Mouse (Mus musculus) hindbrain, embryonic 13.5 days (tissue): ENCODE measurements around the gene Trappc11. TPM values are rescaled to one million over a fixed set of nuclear protein-coding genes. Genes with fewer than 3 reads are reported as not detected.

Experiments used
- ATAC-seq: fragments of 200-750 bp; cut with Nextera tagmentation; 2 replicates; pipeline ENCODE4 v1.8.0; 2017; ENCODE audit warnings: moderate TSS enrichment; ENCODE audit not compliant: low FRiP score
- H3K27ac ChIP-seq: fragments of 300-500 bp; sonication (generic); 2 replicates; pipeline ENCODE4 v1.5.1; 2015; ENCODE audit warnings: inconsistent platforms, mild to moderate bottlenecking, moderate library complexity
- H3K27me3 ChIP-seq: fragments of 300-500 bp; sonication (generic); 2 replicates; pipeline ENCODE4 v1.6.1; 2015; ENCODE audit warnings: mild to moderate bottlenecking, inconsistent platforms
- H3K36me3 ChIP-seq: fragments of 300-500 bp; sonication (generic); 2 replicates; pipeline ENCODE4 v1.6.1; 2015; ENCODE audit warnings: mild to moderate bottlenecking, inconsistent platforms
- H3K4me1 ChIP-seq: fragments of 300-500 bp; sonication (generic); replicated peaks from 2 replicates; pipeline ENCODE4 v1.6.1; 2015; ENCODE audit warnings: inconsistent platforms
- H3K4me2 ChIP-seq: fragments of 300-500 bp; sonication (generic); 2 replicates; pipeline ENCODE4 v1.6.1; 2015; ENCODE audit warnings: inconsistent platforms, mild to moderate bottlenecking, moderate library complexity
- H3K4me3 ChIP-seq: fragments of 300-500 bp; sonication (generic); 2 replicates; pipeline ENCODE4 v1.5.1; 2015; ENCODE audit warnings: mild to moderate bottlenecking, inconsistent platforms
- H3K9ac ChIP-seq: fragments of 300-500 bp; sonication (generic); 2 replicates; pipeline ENCODE4 v1.6.1; 2015; ENCODE audit warnings: mild to moderate bottlenecking, inconsistent platforms
- H3K9me3 ChIP-seq: fragments of 300-500 bp; sonication (generic); 2 replicates; pipeline ENCODE4 v1.6.1; 2016; ENCODE audit warnings: inconsistent platforms
- WGBS: fragments of 180-500 bp; shearing (Covaris S2); methylation state at CpG from one replicate; pipeline ENCODE4 v1.1.7; 2015; 5-methylcytosine and 5-hydroxymethylcytosine counted together
- polyA plus RNA-seq: library from polyadenylated mRNA; unstranded; fragments of >200 nt; fragmentation: Nextera tagmentation; extraction: Ambion mirVana; gene quantifications from 2 replicates; pipeline ENCODE4 v1.2.1, GENCODE M21; 2015

The Trappc11 gene
- polyA plus RNA-seq, 1 experiment from 2014 or later: 40.0 TPM

- Histone ChIP-seq H3K4me3 (no peak overlapping the region), H3K9me3 (no peaks in the 10 kb centered on the region), H3K9ac (no peak overlapping the region), H3K4me1 (peaks cover 21% of the 10 kb centered on the region), H3K27ac (no peak overlapping the region), H3K4me2 (no peak overlapping the region), H3K36me3 (peaks cover 46% of the 10 kb centered on the region), H3K27me3 (no peaks in the 10 kb centered on the region)
- 49% methylated on average over 4 of the region's 4 CpGs for WGBS
- no peak for ATAC-seq
These were observed 5.1 kb upstream of the Trappc11 start for GRCm38 (mm10) chr8:47538323-47538722.

- WGBS: 98% methylated on average over 1 of the region's 1 CpGs
- H3K9ac ChIP-seq: no peak overlapping the region
- no peak for ATAC-seq
- no peaks in the 10 kb centered on the region for H3K27me3 ChIP-seq
- no peak overlapping the region for H3K4me3 ChIP-seq
- H3K27ac ChIP-seq: no peak overlapping the region
- H3K36me3 ChIP-seq: peaks cover 58% of the 10 kb centered on the region
- no peak overlapping the region for H3K4me2 ChIP-seq
- H3K9me3 ChIP-seq: no peaks in the 10 kb centered on the region
- peaks cover 13% of the 10 kb centered on the region for H3K4me1 ChIP-seq
These were observed 5.2 kb downstream of the Trappc11 start for GRCm38 (mm10) chr8:47528094-47528493.

GRCm38 (mm10) chr8:47513601-47514000 is 19.7 kb downstream of the Trappc11 start:
- no peak for ATAC-seq
- 97% methylated on average over 15 of the region's 15 CpGs for WGBS
- no peaks in the 10 kb centered on the region for H3K27me3 ChIP-seq
- H3K4me2 ChIP-seq: no peak overlapping the region
- no peaks in the 10 kb centered on the region for H3K9me3 ChIP-seq
- no peak overlapping the region for H3K4me3 ChIP-seq
- H3K4me1 ChIP-seq: no peaks in the 10 kb centered on the region
- H3K27ac ChIP-seq: no peak overlapping the region
- H3K9ac ChIP-seq: no peak overlapping the region
- H3K36me3 ChIP-seq: peaks cover 80% of the 10 kb centered on the region

- ATAC-seq: no peak
- Histone ChIP-seq H3K4me1 (no peaks in the 10 kb centered on the region), H3K9me3 (no peaks in the 10 kb centered on the region), H3K9ac (no peak overlapping the region), H3K4me2 (no peak overlapping the region), H3K27ac (no peak overlapping the region), H3K36me3 (peaks cover 79% of the 10 kb centered on the region), H3K4me3 (no peak overlapping the region), H3K27me3 (no peaks in the 10 kb centered on the region)
- 94% methylated on average over 9 of the region's 9 CpGs for WGBS
These were observed 22.3 kb downstream of the Trappc11 start for GRCm38 (mm10) chr8:47510930-47511329.

- Histone ChIP-seq H3K36me3 (peaks cover 86% of the 10 kb centered on the region), H3K4me1 (no peaks in the 10 kb centered on the region), H3K27ac (no peak overlapping the region), H3K4me2 (no peak overlapping the region), H3K9ac (no peak overlapping the region), H3K4me3 (no peak overlapping the region), H3K9me3 (no peaks in the 10 kb centered on the region), H3K27me3 (no peaks in the 10 kb centered on the region)
- ATAC-seq: no peak
- WGBS: 90% methylated on average over 12 of the region's 12 CpGs
These were observed 27.8 kb downstream of the Trappc11 start for GRCm38 (mm10) chr8:47505431-47505830.

- no peak for ATAC-seq
- 94% methylated on average over 13 of the region's 13 CpGs for WGBS
- peaks cover 92% of the 10 kb centered on the region for H3K36me3 ChIP-seq
- H3K9me3 ChIP-seq: no peaks in the 10 kb centered on the region
- H3K9ac ChIP-seq: no peak overlapping the region
- H3K27me3 ChIP-seq: no peaks in the 10 kb centered on the region
- no peaks in the 10 kb centered on the region for H3K4me1 ChIP-seq
- H3K4me2 ChIP-seq: no peak overlapping the region
- H3K27ac ChIP-seq: no peak overlapping the region
- H3K4me3 ChIP-seq: no peak overlapping the region
These were observed 30.7 kb downstream of the Trappc11 start for GRCm38 (mm10) chr8:47502546-47502945.

- Histone ChIP-seq H3K27me3 (no peaks in the 10 kb centered on the region), H3K4me1 (no peaks in the 10 kb centered on the region), H3K4me2 (no peak overlapping the region), H3K9me3 (no peaks in the 10 kb centered on the region), H3K36me3 (peaks cover 93% of the 10 kb centered on the region), H3K4me3 (no peak overlapping the region), H3K9ac (no peak overlapping the region), H3K27ac (no peak overlapping the region)
- 87% methylated on average over 2 of the region's 2 CpGs for WGBS
- no peak for ATAC-seq
These were observed 31.3 kb downstream of the Trappc11 start for GRCm38 (mm10) chr8:47501994-47502393.

- ATAC-seq: no peak
- Histone ChIP-seq H3K36me3 (peaks cover 96% of the 10 kb centered on the region), H3K9me3 (no peaks in the 10 kb centered on the region), H3K4me2 (no peak overlapping the region), H3K27me3 (no peaks in the 10 kb centered on the region), H3K4me1 (no peaks in the 10 kb centered on the region), H3K4me3 (no peak overlapping the region), H3K27ac (no peak overlapping the region), H3K9ac (no peak overlapping the region)
- 90% methylated on average over 6 of the region's 6 CpGs for WGBS
These were observed 37.8 kb downstream of the Trappc11 start for GRCm38 (mm10) chr8:47495428-47495827.

GRCm38 (mm10) chr8:47494602-47495153 is 38.6 kb downstream of the Trappc11 start:
- no peak overlapping the region for H3K9ac ChIP-seq
- no peak overlapping the region for H3K4me3 ChIP-seq
- no peaks in the 10 kb centered on the region for H3K4me1 ChIP-seq
- no peak for ATAC-seq
- H3K27ac ChIP-seq: no peak overlapping the region
- no peaks in the 10 kb centered on the region for H3K9me3 ChIP-seq
- H3K4me2 ChIP-seq: no peak overlapping the region
- 89% methylated on average over 12 of the region's 12 CpGs for WGBS
- no peaks in the 10 kb centered on the region for H3K27me3 ChIP-seq
- peaks cover 94% of the 10 kb centered on the region for H3K36me3 ChIP-seq

- WGBS: 95% methylated on average over 12 of the region's 12 CpGs
- H3K4me2 ChIP-seq: no peak overlapping the region
- H3K27ac ChIP-seq: no peak overlapping the region
- H3K36me3 ChIP-seq: peaks cover 89% of the 10 kb centered on the region
- H3K9me3 ChIP-seq: no peaks in the 10 kb centered on the region
- no peaks in the 10 kb centered on the region for H3K27me3 ChIP-seq
- H3K4me1 ChIP-seq: no peaks in the 10 kb centered on the region
- no peak for ATAC-seq
- H3K9ac ChIP-seq: no peak overlapping the region
- H3K4me3 ChIP-seq: no peak overlapping the region
These were observed 40.2 kb downstream of the Trappc11 start for GRCm38 (mm10) chr8:47493106-47493505.

- Histone ChIP-seq H3K9ac (no peak overlapping the region), H3K36me3 (peaks cover 54% of the 10 kb centered on the region), H3K9me3 (peaks cover 4% of the 10 kb centered on the region; the same call in 1 of the 2 replicates), H3K27ac (no peak overlapping the region), H3K4me3 (no peak overlapping the region), H3K27me3 (no peaks in the 10 kb centered on the region), H3K4me2 (no peak overlapping the region), H3K4me1 (no peaks in the 10 kb centered on the region; the same call in 1 of the 2 replicates)
- 90% methylated on average over 3 of the region's 3 CpGs for WGBS
- ATAC-seq: no peak
These were observed 46.0 kb downstream of the Trappc11 start for GRCm38 (mm10) chr8:47487231-47487630.

GRCm38 (mm10) chr8:47482354-47483071 is 50.8 kb downstream of the Trappc11 start:
- Histone ChIP-seq H3K9ac (no peak overlapping the region), H3K27me3 (no peaks in the 10 kb centered on the region), H3K4me1 (no peaks in the 10 kb centered on the region; the same call in 1 of the 2 replicates), H3K27ac (no peak overlapping the region), H3K4me2 (no peak overlapping the region), H3K9me3 (peaks cover 4% of the 10 kb centered on the region; the same call in 1 of the 2 replicates), H3K4me3 (no peak overlapping the region), H3K36me3 (peaks cover 18% of the 10 kb centered on the region)
- WGBS: 52% methylated on average over 12 of the region's 12 CpGs
- no peak for ATAC-seq

- WGBS: 65% methylated on average over 7 of the region's 7 CpGs
- no peak overlapping the region for H3K4me3 ChIP-seq
- no peaks in the 10 kb centered on the region for H3K27me3 ChIP-seq
- H3K4me1 ChIP-seq: no peaks in the 10 kb centered on the region; the same call in 1 of the 2 replicates
- peaks cover 7% of the 10 kb centered on the region; the same call in 1 of the 2 replicates for H3K36me3 ChIP-seq
- H3K4me2 ChIP-seq: no peak overlapping the region
- no peak overlapping the region for H3K27ac ChIP-seq
- peak; percentile 32; the same call in 1 of the 2 replicates for ATAC-seq
- H3K9ac ChIP-seq: no peak overlapping the region
- no peaks in the 10 kb centered on the region for H3K9me3 ChIP-seq
These were observed 53.2 kb downstream of the Trappc11 start for GRCm38 (mm10) chr8:47480039-47480438.
